Mouse (Mus musculus) ovary, adult 10 weeks (tissue): ENCODE measurements around the gene Dmrtc1c2. TPM values are rescaled to one million over a fixed set of nuclear protein-coding genes. Genes with fewer than 3 reads are reported as not detected.

ENCODE experiments used
- polyA plus RNA-seq: library from polyadenylated mRNA; stranded (reverse); fragments of 350-450 nt; fragmentation: Illumina TruSeq; extraction: RNeasy Lipid Tissue Mini Kit (QIAGEN cat#74804); gene quantifications from one replicate; pipeline ENCODE4 v1.2.3, GENCODE M21; 2014

The Dmrtc1c2 gene
- polyA plus RNA-seq, result not detected

GRCm38 (mm10) chrX:102854516-102854915 is at the start of gene Dmrtc1c2:
Gene Dmrtc1c2, minus strand, starts transcription at chrX:102854616.

DNA sequence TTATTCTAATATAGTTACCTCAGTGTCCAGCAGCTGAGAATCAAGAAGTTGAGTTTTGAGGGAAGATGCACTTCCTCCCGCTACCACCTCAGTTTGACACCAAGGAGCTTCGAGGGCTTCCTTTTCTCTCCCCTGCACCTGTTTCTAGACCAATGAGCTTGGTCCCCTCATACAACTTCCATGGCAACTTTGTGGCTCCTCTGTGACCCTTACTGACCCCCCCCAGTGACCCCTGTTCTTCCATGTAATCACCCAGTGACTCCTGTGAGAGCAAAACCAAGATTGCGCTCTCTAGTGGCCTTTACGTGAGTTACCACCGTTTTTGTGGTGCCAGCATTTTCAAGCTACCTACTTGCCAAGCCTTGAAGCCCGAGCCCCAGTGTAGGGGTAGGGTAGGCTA is 13.5 kb upstream of the Dmrtc1c2 start, which contains the start of gene 1700031F05Rik:
TSS of gene 1700031F05Rik (minus strand) at position 101 of the 400 bp plus-strand sequence.

GRCm38 (mm10) chrX:102802663-102803062 is 51.8 kb downstream of the Dmrtc1c2 start, which contains the start of gene Dmrtc1c1:
Gene Dmrtc1c1, plus strand, starts transcription at chrX:102802963.

Other genes starting within 250 kb of the Dmrtc1c2 start
- 14.1 TPM for gene Phka1, start 210.4 kb downstream of the Dmrtc1c2 start, polyA plus RNA-seq
- gene Gm3880, start 167.6 kb downstream of the Dmrtc1c2 start, polyA plus RNA-seq, result not detected
- gene Gm9112, start 147.0 kb downstream of the Dmrtc1c2 start, polyA plus RNA-seq, result not detected
- not detected for gene Dmrtc1b, start 146.8 kb downstream of the Dmrtc1c2 start, polyA plus RNA-seq
- gene Dmrtc1c1, start 51.7 kb downstream of the Dmrtc1c2 start, polyA plus RNA-seq, result not detected
- gene 1700031F05Rik, start 13.4 kb upstream of the Dmrtc1c2 start, polyA plus RNA-seq, result not detected
- 3.6 TPM for gene Dmrtc1a, start 54.1 kb upstream of the Dmrtc1c2 start, polyA plus RNA-seq
- not detected for gene 1700011M02Rik, start 54.3 kb upstream of the Dmrtc1c2 start, polyA plus RNA-seq
- gene 1700018G05Rik, start 73.8 kb upstream of the Dmrtc1c2 start, polyA plus RNA-seq, result not detected